In genomic region chr16:96968885-96969480, GRCm38 (mm10) we compare ENCODE assay signal across 18 mouse cellular contexts.
A peak's percentile ranks its signal among the peaks of the same experiment; 100 is the strongest.
DNase-seq lines count a peak whose midpoint lies in the region; ATAC-seq and TF ChIP-seq lines count a peak whose summit lies in the region.
"Had no signal": no experiment of that assay in that cellular context is flagged by ENCODE, and none has a peak within 500 bp of the region (broad histone marks: within the 10 kb centered on the region; RNA-seq: fewer than 3 reads in every experiment).

No protein-coding gene starts in this region.

- no peaks in the 10 kb centered on the region for H3K36me3 ChIP-seq in hindbrain, embryonic 13.5 days
- no peaks in the 10 kb centered on the region for H3K36me3 ChIP-seq in hindbrain, embryonic 12.5 days
- H3K36me3 ChIP-seq in midbrain, postnatal 0 days (ENCODE audit: insufficient read depth, low read length), result no peaks in the 10 kb centered on the region
- H3K36me3 ChIP-seq: forebrain, embryonic 10.5 days had no signal

- no peak overlapping the region for H3K4me2 ChIP-seq in hindbrain, embryonic 13.5 days
- H3K4me2 ChIP-seq in hindbrain, embryonic 12.5 days (replicated peaks), result no peak overlapping the region
- no peak overlapping the region for H3K4me2 ChIP-seq in midbrain, postnatal 0 days (ENCODE audit: low read depth, low read length, poor library complexity, severe bottlenecking)

- WGBS in hindbrain, embryonic 13.5 days, result 53% methylated on average over 2 of the region's 2 CpGs
- WGBS in hindbrain, embryonic 12.5 days, result 70% methylated on average over 2 of the region's 2 CpGs
- 52% methylated on average over 2 of the region's 2 CpGs for WGBS in midbrain, postnatal 0 days

- H3K9ac ChIP-seq in hindbrain, embryonic 13.5 days, result no peak overlapping the region
- no peak overlapping the region for H3K9ac ChIP-seq in hindbrain, embryonic 12.5 days
- no peak overlapping the region for H3K9ac ChIP-seq in midbrain, postnatal 0 days (replicated peaks; ENCODE audit: low read length, poor library complexity, severe bottlenecking)

- H3K4me1 ChIP-seq in hindbrain, embryonic 13.5 days (replicated peaks), result peaks cover 20% of the 10 kb centered on the region
- peaks cover 5% of the 10 kb centered on the region; the same call in 1 of the 2 replicates for H3K4me1 ChIP-seq in hindbrain, embryonic 12.5 days
- peaks cover 7% of the 10 kb centered on the region; the same call in 1 of the 2 replicates for H3K4me1 ChIP-seq in midbrain, postnatal 0 days (ENCODE audit: insufficient read depth, low read length)
- H3K4me1 ChIP-seq: forebrain, embryonic 10.5 days had no signal

- H3K27me3 ChIP-seq in hindbrain, embryonic 13.5 days, result no peaks in the 10 kb centered on the region
- H3K27me3 ChIP-seq in hindbrain, embryonic 12.5 days, result no peaks in the 10 kb centered on the region
- no peaks in the 10 kb centered on the region for H3K27me3 ChIP-seq in midbrain, postnatal 0 days (ENCODE audit: insufficient read depth, low read length)

- H3K27ac ChIP-seq in hindbrain, embryonic 13.5 days, result peak overlapping the region; percentile 84
- H3K27ac ChIP-seq in hindbrain, embryonic 12.5 days, result no peak overlapping the region; the same call in 1 of the 2 replicates
- H3K27ac ChIP-seq in midbrain, postnatal 0 days (ENCODE audit: low read depth, low read length), result peak overlapping the region; percentile 90
- H3K27ac ChIP-seq: forebrain, embryonic 10.5 days; layer of hippocampus, adult 2 months had no signal

- no peak for DNase-seq in midbrain, postnatal 0 days (ENCODE audit: low spot score)
- no peak for DNase-seq in thymus, postnatal 4 days
- no peak for DNase-seq in cerebellum, adult 9-11 months
- DNase-seq: adrenal gland, postnatal 36 days; cerebellum, postnatal 10 days; gastrocnemius, postnatal 36 days; kidney, postnatal 25 days; layer of hippocampus, postnatal 36 days; thymus, adult 2 months had no signal

- H3K9me3 ChIP-seq in hindbrain, embryonic 13.5 days, result no peaks in the 10 kb centered on the region
- H3K9me3 ChIP-seq in hindbrain, embryonic 12.5 days (replicated peaks), result no peaks in the 10 kb centered on the region
- no peaks in the 10 kb centered on the region for H3K9me3 ChIP-seq in midbrain, postnatal 0 days (ENCODE audit: low read length)
- H3K9me3 ChIP-seq: forebrain, embryonic 10.5 days had no signal

- ATAC-seq in hindbrain, embryonic 13.5 days (ENCODE audit: low FRiP score), result no peak
- ATAC-seq in hindbrain, embryonic 12.5 days (ENCODE audit: low FRiP score), result no peak
- peak; percentile 54; the same call in 1 of the 2 replicates for ATAC-seq in common myeloid progenitor, adult 5-6 weeks (replicated peaks; ENCODE audit: low read depth, poor library complexity, severe bottlenecking)
- peak; percentile 51 for ATAC-seq in megakaryocyte, adult 5-6 weeks (ENCODE audit: poor library complexity, severe bottlenecking)
- no peak for ATAC-seq in midbrain, postnatal 0 days (ENCODE audit: low FRiP score)
- ATAC-seq: CD4-positive, CD25-positive, alpha-beta regulatory T cell, adult 4 months; intestine, postnatal 0 days; lung, postnatal 0 days had no signal

- no peak for TF ChIP-seq CTCF in midbrain, postnatal 0 days (IDR thresholded peaks at IDR 0.05)

- no peak overlapping the region for H3K4me3 ChIP-seq in hindbrain, embryonic 13.5 days
- no peak overlapping the region for H3K4me3 ChIP-seq in hindbrain, embryonic 12.5 days
- no peak overlapping the region for H3K4me3 ChIP-seq in midbrain, postnatal 0 days (ENCODE audit: low read depth, low read length)
- H3K4me3 ChIP-seq: forebrain, embryonic 10.5 days; layer of hippocampus, adult 2 months had no signal

Comparison
In these comparisons a context has a peak if more than half of its experiments do, and no peak if none do; other contexts are left out.
1. ATAC-seq: peak in common myeloid progenitor, adult 5-6 weeks (single experiment) and megakaryocyte, adult 5-6 weeks (single experiment); none in hindbrain, embryonic 13.5 days (single experiment), hindbrain, embryonic 12.5 days (single experiment) and midbrain, postnatal 0 days (single experiment).